Mouse (Mus musculus) frontal cortex, postnatal 14 days (tissue): Measurements from ENCODE around the gene Prim2.

Experiments
- DNase-seq, 2 experiments: peaks; one replicate each; pipeline ENCODE4 v3.0.0; 2022; ENCODE audit warnings: low spot score in 2 of 2

Gene Prim2

GRCm38 (mm10) chr1:33669708-33670141 is at the start of gene Prim2:
Gene Prim2, minus strand, starts transcription at chr1:33669795.
- peak; percentile 70 to 80 for DNase-seq

DNA sequence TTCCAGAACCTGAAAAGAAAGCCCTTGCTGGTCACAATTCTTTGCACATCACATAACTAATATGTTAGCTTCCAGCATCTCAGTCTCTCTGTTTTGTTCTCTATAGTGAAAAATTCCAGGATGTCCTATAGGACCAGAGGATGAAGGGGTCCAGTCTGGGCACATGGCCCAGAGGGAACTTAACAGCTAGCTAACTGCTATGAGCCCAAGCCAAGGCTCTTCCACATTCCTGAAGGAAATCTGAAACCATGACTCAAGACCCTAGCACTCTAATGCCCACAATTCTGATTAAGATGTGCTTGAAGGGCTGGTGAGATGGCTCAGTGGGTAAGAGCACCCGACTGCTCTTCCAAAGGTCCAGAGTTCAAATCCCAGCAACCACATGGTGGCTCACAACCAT is 48.0 kb upstream of the Prim2 start:
- DNase-seq = no peak

DNA sequence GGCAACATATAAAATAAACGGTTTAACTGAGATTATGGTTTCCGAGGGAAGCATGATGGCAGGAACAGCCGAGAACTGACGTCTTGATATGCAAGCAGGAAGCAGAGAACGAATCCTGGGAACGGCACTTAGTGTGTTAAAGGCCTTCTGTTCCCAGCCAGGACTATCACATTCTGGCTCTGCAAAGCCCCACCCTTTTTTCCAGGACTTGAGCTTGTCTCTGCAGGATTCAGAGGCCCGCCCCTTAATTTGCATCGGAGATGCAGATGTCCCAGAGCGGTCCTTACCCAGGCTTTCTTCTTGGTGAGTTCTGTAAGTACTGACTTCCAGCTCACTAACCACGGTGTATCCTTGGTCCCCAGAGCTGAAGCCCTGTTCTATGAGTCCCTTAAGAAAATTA is 45.2 kb upstream of the Prim2 start:
- DNase-seq = no peak

DNA sequence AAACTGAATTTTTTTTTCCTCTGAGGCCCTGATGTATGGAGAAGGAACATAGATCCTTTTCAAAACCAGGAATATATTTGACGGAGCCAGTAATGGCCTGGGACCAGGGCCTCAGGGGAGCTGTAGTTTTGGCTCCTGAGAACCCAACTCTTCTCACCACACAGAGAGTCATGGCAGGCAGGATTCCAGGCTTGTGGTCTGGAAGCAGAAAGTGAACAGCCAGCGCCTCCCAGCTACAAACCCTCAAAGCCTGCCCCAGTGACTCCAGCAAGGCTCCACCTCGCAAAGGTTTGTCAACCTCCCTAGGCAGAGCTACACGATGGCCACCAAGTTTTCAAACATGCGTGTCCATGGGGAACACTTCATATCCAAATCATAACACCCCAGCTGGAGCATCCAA is 42.4 kb upstream of the Prim2 start:
- DNase-seq = no peak

- DNase-seq = no peak
Measured at GRCm38 (mm10) chr1:33709615-33710014, 40.0 kb upstream of the Prim2 start.

- no peak for DNase-seq
Measured at GRCm38 (mm10) chr1:33701244-33701643, 31.6 kb upstream of the Prim2 start.

DNA sequence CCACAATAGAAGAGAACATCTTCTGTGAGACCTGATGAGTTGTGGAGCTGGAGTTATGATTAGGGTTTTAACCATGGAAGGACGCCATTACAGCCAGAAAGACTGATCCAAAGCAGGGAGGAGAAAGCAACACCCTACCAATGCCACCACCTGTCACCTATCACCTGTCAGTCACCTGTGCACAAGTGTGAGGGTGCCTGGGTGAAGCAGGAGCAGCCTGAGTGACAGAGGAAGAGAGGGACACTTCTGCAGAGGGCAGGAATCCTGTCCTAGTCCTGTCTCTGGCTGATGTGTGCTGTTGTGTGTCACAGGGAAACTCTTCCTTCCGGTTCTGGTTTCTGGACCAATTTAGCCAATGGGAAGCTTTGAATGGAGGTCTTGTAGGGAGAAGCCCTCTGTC is 26.4 kb upstream of the Prim2 start:
- no peak for DNase-seq

GRCm38 (mm10) chr1:33693893-33694292 is 24.3 kb upstream of the Prim2 start:
- DNase-seq = no peak

DNA sequence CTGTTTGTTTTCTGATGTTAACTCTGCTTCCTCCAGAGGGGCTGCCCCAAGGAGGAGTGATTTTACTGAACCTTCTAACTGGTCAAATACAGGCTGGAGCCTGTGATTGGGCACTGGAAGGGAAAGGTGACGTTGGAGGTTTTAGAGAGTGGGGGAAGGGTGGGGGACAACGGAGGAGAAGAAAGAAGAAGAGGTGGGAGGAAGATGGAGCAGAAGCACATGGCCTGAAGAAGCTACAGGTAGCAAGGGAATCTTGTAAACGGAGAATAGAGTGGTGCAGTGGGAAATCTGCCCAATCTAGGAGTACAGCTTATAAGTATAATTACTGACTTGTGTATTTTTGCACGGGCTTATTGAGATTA is 20.5 kb upstream of the Prim2 start:
- DNase-seq = no peak

GRCm38 (mm10) chr1:33689446-33690086 is 20.0 kb upstream of the Prim2 start:
- no peak for DNase-seq

GRCm38 (mm10) chr1:33688810-33689209 is 19.2 kb upstream of the Prim2 start:
- DNase-seq = no peak

DNA sequence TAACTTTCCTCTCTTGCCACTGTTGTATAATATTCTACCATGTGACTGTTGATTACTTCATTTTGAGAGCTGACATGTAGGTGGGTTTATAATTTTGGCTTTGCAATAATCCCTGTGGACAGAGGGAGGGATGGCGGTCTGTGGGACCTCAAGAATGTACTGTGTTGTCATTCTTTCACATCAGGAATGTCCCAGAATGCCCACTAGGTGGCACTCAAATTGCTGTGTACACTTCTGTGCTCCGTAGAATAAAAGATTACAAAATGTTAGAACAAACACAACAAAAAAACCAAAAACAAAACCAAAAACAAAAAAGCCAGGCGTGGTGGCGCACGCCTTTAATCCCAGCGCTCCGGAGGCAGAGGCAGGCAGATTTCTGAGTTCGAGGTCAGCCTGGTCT is 14.9 kb upstream of the Prim2 start:
- no peak for DNase-seq

- DNase-seq = no peak
Measured at GRCm38 (mm10) chr1:33680890-33681289, 11.3 kb upstream of the Prim2 start.

DNA sequence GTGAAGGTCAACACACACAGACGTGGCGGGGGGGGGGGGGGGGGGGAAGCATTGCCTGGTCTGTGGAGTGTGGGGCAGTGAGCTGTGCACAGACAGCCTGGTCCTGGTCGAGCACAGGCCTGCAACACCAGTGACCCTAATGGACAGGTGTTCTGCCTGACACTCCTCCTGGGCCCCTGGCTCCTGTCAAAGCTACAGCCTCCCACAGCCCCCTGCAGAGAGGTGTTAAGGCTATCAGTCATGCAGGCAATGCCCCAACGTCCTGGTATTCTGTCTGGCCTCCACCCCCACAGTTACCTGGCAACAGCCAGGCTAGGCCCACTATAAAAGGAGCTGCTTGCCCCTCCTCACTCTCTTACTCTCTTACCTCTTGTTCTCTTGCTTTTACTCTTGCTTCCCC is 10.8 kb upstream of the Prim2 start:
- DNase-seq = no peak

DNA sequence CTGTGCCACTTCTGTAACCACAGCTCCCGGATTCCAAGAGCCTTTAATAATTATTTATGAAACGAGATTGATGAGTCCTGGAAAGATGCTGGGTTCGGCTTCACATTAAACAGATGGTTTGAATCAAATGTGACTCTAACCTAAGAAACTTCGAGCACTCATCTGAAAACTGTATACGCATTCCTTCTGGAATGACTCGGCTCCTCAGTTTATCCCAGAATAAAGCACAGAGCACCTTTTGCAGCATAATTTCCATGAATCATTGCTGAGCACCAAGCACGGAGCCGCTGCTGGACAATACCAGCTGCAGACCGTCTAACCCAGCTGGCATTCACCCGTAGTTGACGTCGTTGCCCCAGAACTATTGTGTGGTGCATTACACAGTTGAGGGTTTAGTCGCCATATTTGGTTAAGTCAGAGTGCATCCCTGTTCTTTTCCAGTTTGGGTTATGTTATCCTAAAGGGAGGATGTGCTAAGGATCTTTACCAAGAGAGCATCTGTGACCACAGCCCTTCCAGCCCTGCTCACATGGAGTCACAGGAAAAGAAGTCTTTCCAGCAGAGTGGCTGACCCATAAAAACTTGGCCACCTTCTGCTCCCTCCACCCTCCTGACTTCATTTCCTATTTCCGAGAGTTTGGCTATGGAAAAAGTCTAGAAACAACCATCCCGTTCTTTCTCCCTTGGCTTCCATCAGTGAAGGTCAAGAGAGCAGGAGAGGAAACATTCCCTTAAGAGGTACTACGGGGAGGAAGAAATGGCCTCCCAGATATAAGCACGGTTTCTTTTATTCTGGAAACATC is 3.8 kb upstream of the Prim2 start:
- no peak for DNase-seq

GRCm38 (mm10) chr1:33672514-33672913 is 2.9 kb upstream of the Prim2 start:
- peak in 1 of 2 experiments; percentile 22 for DNase-seq

- DNase-seq = no peak
Measured at GRCm38 (mm10) chr1:33672083-33672482, 2.5 kb upstream of the Prim2 start.

GRCm38 (mm10) chr1:33671441-33671840 is 1.8 kb upstream of the Prim2 start:
- DNase-seq = no peak

DNA sequence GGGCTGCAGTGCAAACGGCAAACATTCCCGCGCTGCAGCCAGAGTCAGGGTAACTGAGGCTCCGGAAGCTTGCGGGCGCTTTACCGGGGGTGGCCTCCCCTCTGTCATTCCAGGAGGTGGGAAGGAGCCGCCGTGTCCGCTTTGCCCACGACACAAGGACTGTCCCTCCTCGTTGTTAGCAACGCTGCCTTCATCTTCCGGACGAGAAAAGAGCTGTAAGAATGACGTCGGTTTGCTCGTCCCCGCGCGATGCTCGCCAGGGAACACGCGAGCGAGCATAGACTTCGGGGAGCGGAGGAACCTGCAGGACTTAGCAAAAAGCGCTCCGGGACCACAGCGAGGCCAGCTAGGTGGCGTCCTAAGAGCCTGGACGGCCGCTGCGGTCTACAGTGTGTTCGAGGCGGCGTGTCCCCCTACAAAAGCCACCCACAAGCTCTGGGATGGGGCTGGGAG is 595 bp upstream of the Prim2 start:
- DNase-seq = peak; percentile 39 to 50

DNA sequence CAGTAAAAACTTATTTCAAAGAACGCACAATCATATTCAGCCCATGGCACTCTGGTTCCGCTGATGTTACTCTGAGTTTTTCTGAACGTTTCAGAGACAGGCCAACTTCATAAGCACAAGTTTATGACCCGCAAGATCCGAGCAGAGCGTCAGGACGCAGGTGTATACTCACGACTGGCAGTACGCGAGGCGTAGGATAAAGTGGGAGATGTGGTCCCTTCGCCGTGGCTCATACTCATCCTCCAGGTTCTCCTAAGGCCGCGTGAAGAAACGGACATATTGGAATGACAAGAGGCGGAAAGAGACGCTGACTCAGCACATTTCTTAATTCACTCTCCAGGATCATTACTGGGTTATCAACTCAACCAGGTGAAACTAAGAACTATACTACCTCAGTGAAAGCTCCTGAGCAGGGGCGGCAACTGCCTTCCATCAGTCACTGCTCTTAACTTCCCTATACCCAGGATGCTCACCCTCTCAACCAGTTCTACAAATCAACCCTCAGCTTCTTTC is 5.9 kb downstream of the Prim2 start:
- DNase-seq = no peak

DNA sequence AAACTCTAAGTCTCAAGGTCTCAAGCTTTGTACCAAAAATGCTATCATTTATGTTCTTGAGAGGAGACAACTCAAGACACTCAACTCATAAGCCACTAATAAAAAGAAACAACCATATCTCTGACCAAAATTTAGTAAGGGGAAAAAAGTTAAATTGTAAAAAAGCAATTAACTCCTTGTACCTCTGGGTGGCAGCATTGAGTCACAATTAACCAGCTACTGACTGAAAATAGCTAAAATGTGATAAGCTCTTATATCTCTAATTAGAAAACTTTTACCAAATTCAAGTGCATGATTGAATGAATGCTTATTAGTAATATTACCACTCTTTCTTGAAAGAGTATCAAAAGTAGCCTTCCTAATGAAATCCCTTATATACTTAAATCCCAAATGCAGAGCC is 6.4 kb downstream of the Prim2 start:
- DNase-seq = no peak

DNA sequence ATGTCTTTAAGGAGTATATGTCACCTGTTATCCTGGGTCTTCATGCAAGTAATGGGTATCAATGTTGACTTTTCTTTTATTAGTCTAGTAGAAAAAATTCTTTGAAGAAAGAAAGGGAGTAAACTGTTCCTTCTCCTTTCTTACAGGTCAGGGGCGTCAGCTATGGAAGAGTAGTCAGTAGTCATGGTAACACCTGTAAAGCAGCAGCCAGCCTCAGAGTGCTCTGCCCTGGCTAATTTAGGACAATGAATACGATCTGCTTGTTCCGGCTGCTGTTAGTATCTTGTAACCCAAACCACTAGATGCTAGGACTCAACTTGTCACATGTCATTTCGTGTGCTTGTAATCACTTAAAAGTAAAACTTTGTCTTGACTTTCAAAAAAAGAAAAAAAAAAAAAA is 11.3 kb downstream of the Prim2 start:
- no peak for DNase-seq

DNA sequence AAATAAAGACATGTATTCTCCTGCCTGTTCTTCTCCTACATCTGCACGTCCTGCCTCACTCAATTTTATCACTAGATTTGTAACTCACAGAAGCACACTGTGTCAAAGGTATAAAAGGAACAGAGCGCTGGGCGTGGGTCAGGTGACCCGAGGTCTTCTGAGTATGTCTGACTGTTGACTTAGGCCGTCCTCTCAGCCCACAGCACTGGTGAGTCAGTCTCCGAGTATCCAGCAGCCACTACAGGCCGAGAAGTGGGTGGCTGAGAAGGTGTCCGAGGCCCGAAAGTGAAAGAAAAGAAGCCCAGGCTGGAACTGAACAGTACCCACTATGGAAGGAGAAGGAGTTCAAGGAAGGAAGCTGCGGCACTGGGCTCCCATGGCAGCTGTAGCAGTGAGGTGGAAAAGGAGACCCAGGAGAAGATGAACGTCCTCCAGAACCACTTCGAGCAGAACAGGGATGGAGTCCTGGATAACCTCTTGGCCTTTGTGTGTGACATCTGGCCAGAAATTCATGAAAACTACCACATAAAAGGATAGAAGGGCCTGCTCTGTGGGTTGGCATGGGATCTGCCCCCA is 11.9 kb downstream of the Prim2 start:
- no peak for DNase-seq
